Mouse (Mus musculus): ENCODE results near the gene Crat.

Gene Crat

DNA sequence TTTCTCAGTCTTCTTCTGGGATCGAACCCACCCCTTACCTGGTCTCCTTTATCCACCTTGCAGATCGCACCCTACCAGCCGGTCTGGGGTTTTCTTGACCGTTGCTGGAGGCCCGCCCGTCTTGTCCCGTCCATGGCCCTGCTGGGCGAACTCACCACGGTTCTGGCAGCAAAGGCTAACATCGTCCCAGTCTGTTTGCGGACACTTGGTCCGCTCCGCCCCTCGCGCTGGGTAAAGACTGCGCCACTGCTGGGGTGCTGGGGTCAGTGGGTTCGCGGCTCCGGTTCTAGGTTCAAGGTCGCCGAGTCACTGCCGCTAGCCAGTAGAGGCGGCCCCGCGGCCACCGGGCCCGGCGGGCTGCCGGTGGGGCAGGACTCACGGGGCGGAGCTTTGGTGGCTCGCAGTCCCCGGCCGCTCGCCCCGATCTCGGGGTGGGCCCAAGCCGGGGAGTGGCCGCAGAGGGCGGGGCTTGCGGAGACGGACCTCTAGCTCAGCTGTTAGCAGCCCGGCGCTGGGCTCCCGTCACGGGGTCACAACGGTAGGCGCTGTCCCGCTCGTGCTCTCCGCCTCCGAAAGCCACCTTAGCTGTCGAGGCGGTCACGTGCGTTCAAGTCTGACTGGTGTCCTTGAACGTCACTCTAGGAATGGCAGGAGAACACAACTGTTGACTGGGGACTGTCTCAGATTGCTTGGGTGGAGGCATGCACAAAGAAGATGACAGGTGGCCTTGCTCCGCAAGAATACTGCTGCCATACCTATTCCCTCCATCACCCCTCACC is at the start of gene Crat:
TSS of gene Crat (minus strand) at position 657 of the 779 bp plus-strand sequence.
- peak; percentile 82 for DNase-seq (ENCODE audit: low read depth, low spot score)

DNA sequence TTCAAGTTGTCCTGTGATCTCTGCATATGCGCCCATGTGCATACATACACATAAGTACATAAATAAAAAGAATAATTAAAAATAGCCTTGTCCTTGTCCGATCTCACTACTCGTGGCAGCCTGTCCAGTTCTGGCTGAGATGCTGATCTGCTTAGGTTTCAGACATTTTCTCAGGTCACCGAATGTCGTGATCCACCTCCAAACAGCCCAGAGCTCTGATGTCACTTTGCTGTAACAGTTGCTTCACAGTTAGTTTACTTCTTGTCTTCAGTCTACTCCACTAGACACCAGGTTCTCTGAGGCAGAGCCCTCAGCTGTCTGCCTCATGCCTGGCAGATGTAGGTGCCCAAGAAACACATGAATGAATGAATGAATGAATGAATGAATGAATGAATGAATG is 48.8 kb upstream of the Crat start:
- DNase-seq (ENCODE audit: low read depth, low spot score): no peak

DNA sequence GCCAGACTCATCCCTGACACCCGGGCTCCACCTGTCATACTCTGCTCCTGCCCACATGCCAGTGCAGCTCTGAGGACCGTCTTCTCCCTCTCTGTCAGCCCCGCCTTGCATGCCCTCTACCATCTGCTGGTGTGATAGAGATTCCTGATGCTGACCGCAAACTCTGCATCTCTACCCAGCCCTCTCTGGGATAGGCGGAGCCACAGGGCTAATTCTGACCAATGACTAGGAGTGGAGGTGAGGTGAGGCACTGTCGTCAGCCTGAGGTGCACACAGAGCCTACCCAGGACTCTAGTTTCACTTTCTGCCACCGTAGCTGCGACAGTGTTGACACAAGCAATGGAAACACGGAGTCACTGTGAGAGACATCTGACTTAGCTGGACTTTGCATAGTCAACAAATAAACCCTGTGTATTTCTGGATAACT is 48.3 kb upstream of the Crat start:
- peak; percentile 32 for DNase-seq (ENCODE audit: low read depth, low spot score)

DNA sequence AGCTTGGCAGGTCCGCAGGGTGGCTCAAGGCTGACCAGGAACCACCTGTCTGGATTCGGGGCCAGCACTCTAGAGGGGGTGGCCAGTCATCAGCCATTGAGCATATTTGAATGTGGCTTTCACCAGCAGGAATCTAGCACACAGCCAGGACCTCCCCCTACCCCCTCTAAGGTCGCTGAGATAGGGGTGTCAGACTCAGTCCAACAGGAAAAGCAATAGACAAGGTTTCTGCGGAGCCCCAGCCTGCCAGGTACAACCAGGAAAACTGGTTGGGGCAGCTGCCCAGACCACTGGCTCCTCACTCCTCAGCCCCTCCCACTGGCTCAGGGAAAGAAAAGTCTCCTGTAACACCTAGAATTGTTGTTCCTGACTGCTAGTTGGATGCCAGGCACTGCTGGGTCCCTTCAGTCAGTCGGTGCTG is 47.7 kb upstream of the Crat start:
- DNase-seq (ENCODE audit: low read depth, low spot score): no peak

DNA sequence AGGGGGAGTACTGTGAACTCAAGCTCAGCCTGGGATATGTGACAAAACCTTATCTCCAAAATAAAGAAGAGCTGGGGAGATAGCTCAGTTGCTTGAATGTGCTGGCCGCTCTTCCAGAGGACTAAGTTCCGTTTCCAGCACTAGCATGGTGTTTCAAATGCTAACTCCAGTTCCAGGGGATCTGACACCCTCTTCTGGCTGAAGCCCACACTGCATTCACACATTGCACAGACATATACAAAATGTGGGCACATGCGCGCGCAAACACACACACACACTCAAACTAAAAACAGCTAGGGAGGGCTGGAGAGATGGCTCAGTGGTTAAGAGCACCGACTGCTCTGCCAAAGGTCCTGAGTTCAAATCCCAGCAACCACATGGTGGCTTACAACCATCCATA is 43.6 kb upstream of the Crat start:
- DNase-seq (ENCODE audit: low read depth, low spot score): no peak

DNA sequence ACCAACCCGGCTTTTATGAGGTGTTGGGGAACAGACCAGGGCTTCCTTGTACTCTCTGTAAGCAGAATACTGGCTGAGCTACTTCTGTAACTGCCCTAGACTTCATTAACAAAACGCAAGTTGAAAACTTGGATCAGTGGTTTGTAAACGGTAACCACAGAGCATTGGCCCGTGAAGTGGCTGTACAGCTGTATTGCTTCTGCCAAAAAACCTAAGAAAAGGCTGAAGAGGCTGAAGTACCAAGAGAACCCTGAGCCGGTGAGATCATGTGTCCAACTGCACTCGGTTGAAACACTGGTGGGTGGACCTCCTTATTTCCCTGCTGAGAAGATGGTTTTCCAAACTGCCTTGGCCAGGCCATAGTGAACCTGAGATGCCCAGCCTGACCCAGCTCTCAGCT is 42.7 kb upstream of the Crat start:
- no peak for DNase-seq (ENCODE audit: low read depth, low spot score)

DNA sequence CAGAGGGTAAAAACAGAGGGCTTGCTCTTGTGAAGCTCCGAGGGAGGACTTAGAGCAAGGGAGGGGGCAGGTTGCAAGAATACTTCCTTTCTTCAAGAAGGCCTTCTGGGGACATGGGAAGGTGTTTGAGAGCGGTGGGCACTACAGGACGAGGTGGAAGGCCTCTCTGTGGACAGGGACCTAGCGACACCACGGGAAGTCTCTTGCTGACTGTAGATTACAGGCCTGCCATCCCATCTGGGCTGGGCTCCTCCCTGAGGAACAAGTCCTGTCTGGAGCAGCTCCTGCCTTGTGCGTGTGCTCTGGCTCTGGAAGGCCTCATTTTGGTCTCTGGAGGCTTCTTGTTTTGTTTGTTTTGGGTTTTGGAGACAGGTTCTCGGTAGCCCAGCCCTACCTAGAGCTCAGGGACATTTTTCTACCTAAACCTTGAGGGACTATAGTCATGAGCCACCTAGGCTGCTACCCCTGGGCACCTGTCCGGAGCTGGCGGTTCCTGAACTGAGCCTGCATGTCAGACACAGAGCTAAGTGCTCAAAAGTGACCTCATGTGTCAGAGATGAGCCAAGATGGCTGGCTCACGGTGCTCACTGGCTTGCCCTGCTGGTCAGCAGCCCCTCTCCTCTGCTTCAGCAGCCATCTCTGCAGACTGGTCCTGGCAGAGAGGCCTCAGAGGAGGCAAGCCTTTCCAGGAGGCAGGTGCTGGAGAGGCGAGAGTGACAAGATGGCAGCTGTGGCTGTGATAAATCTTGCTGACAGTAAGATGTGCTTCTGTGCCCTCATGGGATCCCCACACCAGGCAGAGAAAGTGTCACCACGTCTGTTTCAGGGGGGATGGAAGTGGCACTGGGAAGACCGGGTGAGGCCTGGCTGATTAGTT is 40.7 kb upstream of the Crat start:
- DNase-seq (ENCODE audit: low read depth, low spot score): no peak

DNA sequence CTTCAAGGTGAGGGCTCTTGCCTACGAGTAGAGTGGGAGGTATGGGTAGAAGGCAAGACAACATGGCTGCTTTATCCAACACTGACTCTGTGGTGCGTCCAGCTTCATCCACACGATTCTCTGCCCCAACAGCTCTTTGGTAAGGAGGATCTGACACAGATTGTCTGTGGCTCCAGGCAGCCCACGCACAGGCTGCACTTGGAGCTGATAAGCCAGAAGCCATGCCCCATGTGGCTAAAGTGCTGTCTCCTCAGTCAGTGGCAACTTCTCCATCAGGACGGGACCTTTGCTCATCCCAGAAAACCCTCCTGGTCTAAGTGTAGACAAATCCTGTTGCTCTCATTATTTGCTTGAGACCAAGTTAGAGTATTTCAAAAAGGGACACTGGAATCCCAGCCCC is 39.0 kb upstream of the Crat start:
- DNase-seq (ENCODE audit: low read depth, low spot score): no peak

DNA sequence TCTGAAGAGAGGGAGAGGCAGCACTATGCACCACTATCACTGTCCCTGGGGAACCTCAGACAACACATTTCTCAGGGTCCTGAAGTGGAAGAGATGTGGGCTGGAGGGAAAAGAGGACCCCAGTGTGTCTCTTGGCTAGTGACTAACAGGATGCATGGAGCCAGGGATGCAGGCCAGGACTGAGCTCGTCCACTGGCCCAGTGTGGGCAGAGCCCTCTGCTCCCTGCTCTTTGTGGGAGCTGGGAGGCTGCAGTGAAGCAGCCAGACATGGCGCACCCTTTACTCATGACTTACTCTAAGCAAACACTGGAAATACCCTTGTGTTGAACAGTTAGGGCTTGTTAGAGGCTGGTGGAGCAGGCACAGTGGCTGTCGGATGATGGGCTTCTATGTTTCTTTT is 38.0 kb upstream of the Crat start:
- DNase-seq (ENCODE audit: low read depth, low spot score): no peak

DNA sequence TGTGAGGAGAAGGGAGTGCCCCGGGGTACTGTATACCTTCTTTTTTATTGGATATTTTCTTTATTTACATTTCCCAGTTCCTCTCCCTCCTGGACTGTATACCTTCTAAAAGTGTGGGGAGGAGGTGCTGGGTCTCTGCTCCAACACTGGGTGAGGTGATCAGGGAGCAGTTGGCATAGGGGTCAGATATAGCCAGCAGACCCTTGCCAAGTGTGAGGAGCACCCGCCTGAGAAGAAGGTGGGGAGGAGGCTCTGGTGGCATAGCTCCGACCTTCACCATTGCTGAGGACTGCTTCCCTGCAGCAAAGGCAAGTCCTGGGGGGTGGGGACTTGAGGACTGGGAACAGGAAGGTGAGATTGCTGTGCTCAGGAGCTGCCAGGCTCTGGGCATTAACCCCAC is 35.9 kb upstream of the Crat start:
- no peak for DNase-seq (ENCODE audit: low read depth, low spot score)

DNA sequence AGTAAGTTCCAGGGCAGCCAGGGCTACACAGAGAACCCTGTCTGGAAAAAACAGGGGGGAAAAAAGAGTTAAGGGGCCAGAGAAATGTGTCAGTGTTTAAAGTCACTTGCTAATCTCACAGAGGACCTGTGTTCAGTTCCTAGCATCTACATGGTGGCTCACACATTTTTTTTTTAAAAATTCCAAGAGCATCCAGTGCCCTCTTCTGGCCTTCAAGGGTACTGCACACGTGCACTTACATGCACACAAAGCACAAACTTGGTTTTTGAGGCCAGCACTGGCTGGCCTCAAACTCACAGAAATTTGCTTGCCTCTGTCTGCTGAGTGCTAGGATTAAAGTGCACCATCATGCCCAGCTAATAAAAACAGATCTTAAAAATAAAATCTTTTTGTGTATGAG is 34.9 kb upstream of the Crat start:
- no peak for DNase-seq (ENCODE audit: low read depth, low spot score)

DNA sequence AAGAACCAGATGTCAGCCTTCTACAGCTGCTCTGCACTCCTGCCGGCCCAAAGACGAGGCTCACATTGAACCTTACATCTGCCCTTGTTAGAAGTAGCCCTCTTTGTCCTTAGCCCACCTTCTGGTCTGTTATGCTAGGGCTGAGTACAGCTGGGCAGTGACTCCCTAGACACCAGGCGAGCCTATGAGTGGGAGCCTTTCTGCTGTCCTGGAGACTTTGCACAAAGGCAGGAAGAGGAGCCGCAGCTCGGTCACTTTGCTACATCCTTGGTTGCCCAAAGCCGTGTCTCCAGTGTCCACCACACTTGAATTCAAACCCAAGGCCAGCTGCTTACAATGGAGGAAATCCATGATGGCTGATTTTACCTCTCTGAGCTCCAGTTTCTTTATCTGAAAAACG is 32.8 kb upstream of the Crat start:
- DNase-seq (ENCODE audit: low read depth, low spot score): no peak

DNA sequence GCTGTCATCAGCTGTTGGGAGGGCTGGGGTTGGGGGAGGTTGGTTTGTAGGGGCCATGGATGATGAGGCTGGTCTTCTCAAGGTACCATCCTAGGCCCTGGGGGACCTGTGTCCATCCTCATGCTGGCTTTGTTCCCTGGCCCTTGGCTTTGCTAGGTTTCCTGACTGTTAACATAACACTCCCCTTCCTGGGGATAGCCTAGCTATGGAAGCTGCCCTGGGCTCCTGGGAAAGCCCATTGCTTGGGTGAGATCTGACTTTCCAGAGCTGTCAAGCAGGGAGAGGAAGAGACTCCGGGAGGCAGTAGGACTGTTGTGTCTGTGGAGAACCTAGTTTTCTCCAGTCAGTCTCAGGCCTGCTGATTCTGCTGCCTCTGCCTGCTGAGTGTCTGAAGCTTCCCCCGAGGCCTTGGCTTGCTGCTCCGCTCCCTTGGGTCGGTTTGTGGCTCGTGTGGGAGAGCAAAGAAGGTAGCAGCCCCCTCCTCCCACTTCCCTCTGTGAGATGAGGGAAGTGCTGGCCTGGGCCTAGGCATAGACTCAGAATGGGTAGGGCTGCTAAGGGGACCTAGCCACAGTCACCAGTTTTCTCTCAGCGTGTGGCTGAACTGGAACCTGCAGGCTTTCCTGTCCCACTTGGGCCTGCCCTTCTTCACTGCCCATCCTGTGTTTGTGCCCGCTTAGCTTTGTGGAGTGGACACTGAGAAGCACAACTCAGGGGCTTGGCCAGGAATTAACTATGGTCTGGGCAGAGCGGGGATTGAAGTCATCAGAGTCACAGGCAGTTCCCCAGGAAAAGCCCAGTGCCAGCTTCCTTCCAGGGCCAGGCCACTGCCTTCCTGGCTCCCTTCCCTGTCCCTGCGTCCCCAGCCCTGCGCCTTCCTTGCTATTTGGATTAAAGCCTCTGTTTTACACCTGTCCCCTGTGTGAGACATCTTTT is 31.5 kb upstream of the Crat start:
- no peak for DNase-seq (ENCODE audit: low read depth, low spot score)

DNA sequence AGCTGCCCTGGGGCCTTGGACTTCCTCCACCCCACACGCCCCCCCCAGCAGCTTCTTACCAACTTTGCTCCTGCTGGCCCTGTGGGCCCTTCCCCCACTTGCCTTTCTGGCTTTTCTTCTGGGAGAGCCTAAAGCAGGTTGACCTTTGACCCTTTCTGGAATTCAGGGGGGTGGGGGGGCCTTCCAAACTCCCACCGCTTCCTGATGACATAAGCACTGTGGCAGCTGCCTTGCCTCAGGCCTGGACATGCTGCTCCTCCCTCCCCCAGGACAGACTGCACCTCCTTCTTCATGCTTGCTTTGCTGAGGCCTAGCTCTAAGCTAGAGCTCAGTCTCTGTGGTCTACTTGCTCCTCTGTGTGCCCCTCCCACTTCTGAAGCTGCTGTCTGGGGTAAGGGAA is 29.7 kb upstream of the Crat start:
- no peak for DNase-seq (ENCODE audit: low read depth, low spot score)

DNA sequence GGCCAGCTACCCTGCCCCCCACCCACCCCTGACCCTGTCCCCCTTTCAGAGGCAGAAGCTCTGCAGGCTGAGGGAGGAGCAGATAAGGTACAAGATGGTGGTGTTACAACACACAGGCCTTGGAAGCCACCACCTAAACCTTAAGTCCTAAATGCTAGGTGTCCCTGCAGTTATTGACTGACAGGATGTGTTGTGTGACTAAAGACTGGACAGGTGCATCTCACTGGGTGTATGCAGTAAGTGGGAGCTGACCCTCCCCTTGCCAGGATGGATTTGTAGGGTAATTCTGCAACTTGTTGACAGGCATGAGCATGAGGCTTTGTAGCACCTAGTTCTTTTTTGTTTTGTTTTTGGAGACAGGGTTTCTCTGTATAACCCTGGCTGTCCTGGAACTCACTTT is 28.8 kb upstream of the Crat start:
- DNase-seq (ENCODE audit: low read depth, low spot score): no peak

DNA sequence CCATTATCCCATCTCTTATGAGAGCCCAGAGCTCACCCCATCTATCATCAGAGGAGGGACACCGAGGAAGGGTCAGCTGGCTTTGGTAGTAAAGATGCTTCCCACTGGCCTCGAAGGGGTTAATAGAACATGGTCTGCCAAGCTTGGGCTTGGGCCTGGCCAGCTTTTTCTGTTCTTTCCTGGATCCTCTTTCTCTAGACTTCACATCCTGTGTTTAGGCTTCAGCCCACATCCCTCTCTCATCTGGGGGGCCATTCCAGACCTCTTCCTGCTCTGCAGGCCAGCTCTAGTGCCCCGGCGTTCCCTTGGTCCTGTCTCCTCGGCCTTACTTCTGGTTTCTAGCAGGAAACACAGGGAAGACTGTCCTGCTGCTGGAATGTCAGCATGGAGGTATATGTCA is 28.4 kb upstream of the Crat start:
- no peak for DNase-seq (ENCODE audit: low read depth, low spot score)

DNA sequence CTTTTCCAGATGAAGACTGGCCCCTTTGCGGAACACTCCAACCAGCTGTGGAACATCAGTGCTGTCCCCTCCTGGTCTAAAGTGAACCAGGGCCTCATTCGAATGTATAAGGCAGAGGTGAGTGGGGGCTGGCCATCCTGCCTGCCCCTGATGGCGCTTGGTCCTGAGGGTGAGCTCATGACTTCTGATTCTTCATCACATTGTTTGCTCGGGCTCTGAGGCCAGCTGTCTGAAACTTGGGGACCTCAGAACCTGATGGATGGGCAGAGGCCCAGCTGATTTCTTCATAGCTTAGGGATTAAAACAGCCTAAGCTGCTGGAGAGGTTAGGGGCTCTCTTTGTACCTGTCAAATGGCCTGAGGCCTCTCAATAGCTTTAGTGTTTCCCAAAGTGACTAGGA is 27.7 kb upstream of the Crat start:
- DNase-seq (ENCODE audit: low read depth, low spot score): no peak

DNA sequence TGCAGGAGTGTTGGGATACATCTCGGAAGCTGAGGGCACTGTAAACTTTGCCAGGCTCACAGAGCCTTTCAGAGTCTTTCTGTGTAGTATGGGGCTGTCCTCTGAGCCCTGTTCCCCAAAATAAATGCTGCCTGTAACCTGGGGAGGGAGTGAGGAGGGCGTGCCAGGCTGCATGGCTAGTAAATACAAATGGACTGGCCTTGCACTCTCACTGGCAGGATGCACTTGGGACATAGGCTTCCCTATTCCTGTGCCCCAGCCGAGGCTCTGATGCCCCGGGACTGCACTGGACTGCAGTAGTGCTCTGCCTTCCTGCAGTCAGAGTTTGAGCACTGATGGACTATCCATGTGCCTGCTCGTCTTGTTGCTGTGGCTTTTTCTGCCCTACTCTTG is 26.9 kb upstream of the Crat start:
- DNase-seq (ENCODE audit: low read depth, low spot score): no peak

DNA sequence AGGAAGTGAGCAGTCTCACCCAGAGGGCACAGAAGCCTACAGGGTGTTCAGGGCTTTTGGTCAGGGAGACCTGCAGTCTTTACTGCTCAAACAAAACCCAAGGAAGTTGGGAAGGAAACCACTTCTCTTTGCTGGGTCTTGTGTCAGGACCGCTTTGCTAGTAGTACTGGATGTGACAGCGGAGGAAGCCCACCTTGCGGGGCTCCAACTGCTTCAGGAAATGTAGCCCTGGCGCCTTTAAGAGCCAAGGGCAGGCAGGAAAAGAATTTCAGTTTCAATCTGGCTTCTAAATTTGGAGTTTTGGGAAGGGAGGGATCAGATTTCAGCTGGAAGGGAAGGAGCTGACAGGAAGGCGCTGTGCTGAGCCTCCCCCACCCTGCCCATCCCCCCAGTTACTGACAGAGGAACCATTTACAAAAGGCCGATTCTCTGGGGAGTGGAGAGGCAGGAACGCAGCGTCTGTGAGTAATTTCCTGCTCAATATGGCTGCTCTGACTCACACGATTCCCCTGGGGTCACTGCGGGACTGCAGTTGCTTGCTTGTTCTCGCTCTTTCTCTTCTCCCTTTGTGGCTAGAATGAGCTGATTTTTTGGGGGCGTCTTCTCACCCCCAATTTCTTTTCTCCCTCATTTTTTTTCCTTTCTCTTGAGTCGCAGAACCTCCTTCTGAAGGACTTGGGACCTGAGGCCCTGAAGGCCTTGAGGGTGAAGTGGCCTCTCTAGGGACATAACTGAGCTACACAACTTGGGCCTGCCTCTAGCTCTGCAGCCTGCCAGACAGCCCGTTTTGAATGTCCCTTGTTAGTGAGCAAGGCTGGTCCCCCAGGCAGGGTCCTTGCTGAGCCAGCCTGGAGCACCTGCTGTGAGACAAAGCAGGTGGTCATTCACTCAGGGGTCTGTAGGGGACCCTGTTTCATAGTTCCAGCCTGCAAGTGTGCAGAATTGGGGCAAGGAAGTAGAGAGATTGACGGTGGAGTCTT is 26.2 kb upstream of the Crat start:
- DNase-seq (ENCODE audit: low read depth, low spot score): no peak

DNA sequence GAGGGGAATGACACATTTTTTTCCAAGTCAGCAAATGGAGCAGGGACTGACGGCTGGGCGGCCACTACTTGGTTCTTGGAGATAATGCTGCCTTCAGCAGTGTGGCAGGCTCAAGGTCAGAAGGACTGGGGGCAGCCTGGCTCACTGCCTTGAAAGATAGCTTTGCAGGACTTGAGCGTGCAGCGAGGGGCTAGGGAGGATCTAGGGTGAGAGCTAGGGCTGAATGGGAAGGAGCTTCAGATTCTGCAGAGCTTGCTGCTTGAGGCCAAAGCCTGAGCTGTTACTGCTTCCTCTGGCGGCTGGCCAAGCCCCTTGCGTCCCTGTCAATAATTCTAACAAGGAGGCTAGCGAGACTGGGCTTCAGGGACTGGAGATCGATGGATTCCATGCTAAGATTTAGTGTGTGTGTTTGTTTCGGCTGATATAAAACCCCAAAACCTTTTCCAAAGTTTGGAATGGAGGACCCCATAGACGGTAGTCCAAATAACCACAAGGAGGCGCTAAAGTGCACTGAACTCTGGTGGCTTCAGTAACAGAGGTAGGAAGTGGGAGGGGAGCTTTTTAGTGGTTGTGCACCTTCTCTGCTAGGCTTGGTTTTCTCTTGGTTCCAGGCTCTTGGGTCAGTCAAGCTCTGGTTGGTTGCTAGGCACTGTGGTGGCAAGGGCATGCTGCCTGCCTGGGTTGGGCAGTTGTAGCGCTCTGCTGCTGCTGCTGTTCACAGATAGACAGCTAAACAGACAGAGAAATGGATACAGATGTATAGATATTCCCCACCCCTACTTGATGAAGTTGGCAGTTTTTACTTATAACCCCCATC is 25.3 kb upstream of the Crat start:
- DNase-seq (ENCODE audit: low read depth, low spot score): peak; percentile 39

Measured in c-Kit-negative CD71-positive TER-119-positive erythroid progenitor cells, embryonic 14.5 days (primary cell).